Mouse (Mus musculus): ENCODE results near the gene Qsox1.

DNA sequence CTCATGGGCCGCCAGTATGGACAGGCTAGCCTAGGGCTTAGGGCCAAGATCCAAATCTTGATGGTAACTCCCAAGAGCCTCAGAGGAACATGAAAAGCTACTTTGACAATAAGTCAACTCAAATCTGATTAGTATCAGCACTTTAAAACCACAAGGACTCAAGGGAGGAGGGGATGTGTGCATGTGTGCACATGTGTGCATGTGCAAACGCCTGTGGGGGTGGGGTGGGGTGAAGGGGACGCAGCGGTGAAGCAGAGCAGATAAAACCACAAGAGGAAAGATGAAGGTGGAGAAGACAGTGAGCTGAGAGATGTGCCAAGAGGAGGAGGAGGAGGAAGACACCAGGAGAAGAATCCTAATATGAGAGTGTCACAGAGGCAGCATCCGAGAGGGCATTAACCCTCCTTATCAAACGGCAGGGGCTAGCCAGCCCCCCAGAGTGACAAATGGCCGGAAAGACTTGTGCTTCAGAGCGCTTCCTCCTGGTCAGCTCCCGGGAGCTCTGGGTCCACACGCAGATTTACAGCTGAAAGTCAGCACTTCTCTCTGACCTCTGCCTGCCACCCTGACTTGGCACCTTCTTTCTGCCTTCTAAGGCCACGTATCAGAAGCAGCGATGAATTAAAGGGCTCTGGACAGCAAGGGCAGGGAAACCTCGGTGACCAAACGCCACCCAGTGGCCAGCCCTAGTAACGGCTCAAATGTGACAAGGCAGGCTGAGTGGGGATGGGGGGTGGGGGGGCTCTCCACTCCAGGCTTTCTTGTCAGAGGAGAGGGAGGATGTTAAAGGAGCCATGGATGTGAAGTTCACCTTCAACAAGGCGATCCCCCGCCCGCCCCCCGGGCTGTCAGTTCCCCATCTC, 28.1 kb downstream of the Qsox1 start:
- TF ChIP-seq GATA1 (IDR thresholded peaks at IDR 0.05; ENCODE audit: borderline replicate concordance, low read length), result no peak
- no peak for TF ChIP-seq FLI1 (IDR thresholded peaks at IDR 0.05; ENCODE audit: low read length)
